Mouse (Mus musculus): ENCODE data around the gene 1700029H14Rik. TPM values are rescaled to one million over a fixed set of nuclear protein-coding genes. Genes with fewer than 3 reads are reported as not detected.

1700029H14Rik gene
- polyA plus RNA-seq, 1 experiment, result 0.18 TPM

GRCm38 (mm10) chr8:13501221-13501620, 61.0 kb downstream of the 1700029H14Rik start:
- 86% methylated on average over 3 of the region's 3 CpGs for WGBS
- DNase-seq, result no peak
- no peak for TF ChIP-seq POLR2A (IDR thresholded peaks at IDR 0.05; ENCODE audit: borderline replicate concordance, insufficient read depth, low read length)
- TF ChIP-seq CTCF (IDR thresholded peaks at IDR 0.05; ENCODE audit: borderline replicate concordance, insufficient read depth, low read depth, low read length), result no peak

More at GRCm38 (mm10) chr8:13501221-13501620, 61.0 kb downstream of the 1700029H14Rik start:
- no peak overlapping the region for H3K27ac ChIP-seq (ENCODE audit: insufficient read depth, low read length)
- no peaks in the 10 kb centered on the region for H3K4me1 ChIP-seq (ENCODE audit: control insufficient read depth, insufficient read depth, low read length)
- no peak overlapping the region for H3K4me3 ChIP-seq (replicated peaks; ENCODE audit: insufficient read depth, low read depth, low read length)
- no peaks in the 10 kb centered on the region for H3K27me3 ChIP-seq (ENCODE audit: control insufficient read depth, insufficient read depth, low read length)

Other genes starting within 250 kb of the 1700029H14Rik start
- gene Tfdp1, start 223.7 kb downstream of the 1700029H14Rik start, polyA plus RNA-seq (2012; rRNA removed), result 72.1 and 74.7 TPM in 2 replicates
- not detected in 2 replicates for gene Atp4b, start 165.6 kb downstream of the 1700029H14Rik start, polyA plus RNA-seq (2012; rRNA removed)
- 0.02 and 0.05 TPM in 2 replicates for gene Grk1, start 157.4 kb downstream of the 1700029H14Rik start, polyA plus RNA-seq (2012; rRNA removed)
- 1.0 and 1.4 TPM in 2 replicates for gene Tmem255b, start 127.3 kb downstream of the 1700029H14Rik start, polyA plus RNA-seq (2012; rRNA removed)
- 141 and 145 TPM in 2 replicates for gene Gas6, start 68.0 kb downstream of the 1700029H14Rik start, polyA plus RNA-seq (2012; rRNA removed)
- 94.9 and 107 TPM in 2 replicates for gene Rasa3, start 115.1 kb upstream of the 1700029H14Rik start, polyA plus RNA-seq (2012; rRNA removed)
- 1.7 and 3.0 TPM in 2 replicates for gene Cfap97d2, start 143.4 kb upstream of the 1700029H14Rik start, polyA plus RNA-seq (2012; rRNA removed)
- gene Cdc16, start 195.2 kb upstream of the 1700029H14Rik start, polyA plus RNA-seq (2012; rRNA removed), result 61.9 and 64.4 TPM in 2 replicates
- 27.9 and 30.5 TPM in 2 replicates for gene Upf3a, start 223.2 kb upstream of the 1700029H14Rik start, polyA plus RNA-seq (2012; rRNA removed)

Measured in cerebellum, adult 2 months (tissue).